Mouse (Mus musculus): Measurements from ENCODE around the gene Enox1. TPM values are rescaled to one million over a fixed set of nuclear protein-coding genes. Genes with fewer than 3 reads are reported as not detected.

Gene Enox1
- total and polyA plus RNA-seq, 3 experiments, result not detected

DNA sequence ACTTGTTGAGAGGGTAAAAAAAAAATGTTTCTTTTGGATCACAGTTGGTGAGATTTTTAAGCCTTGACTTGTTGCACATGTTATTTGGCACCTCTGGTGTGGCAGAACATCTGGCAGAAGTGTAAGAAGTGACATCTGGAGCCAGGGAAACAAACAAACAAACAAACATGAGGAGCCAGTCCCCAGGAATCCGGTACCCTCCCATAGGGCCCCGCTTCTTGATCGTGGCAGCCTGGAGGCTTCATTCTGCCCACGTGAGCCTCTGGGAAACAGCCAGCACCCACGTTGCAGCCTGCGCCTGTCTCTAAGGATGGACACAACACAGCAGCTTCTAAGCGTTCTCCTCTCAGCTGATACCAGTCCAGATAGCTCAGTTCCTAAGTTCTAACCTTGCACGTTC lies 211.8 kb downstream of the Enox1 start:
- in situ Hi-C loops (cut with MboI; ENCODE audit: low pct_ligation_motif_present, low pct_unique_long_range_greater_than_20kb, low sequenced_read_pairs), result loop anchor here (25.0 kb wide), 1 partner anchor 231 kb away; no protein-coding TSS in a partner anchor
- TF ChIP-seq ELF1 (IDR thresholded peaks at IDR 0.05; ENCODE audit: low read depth, low read length) (no peak), MYC (IDR thresholded peaks at IDR 0.05; ENCODE audit: low read depth, low read length) (no peak), MAZ (IDR thresholded peaks at IDR 0.05; ENCODE audit: low read depth, low read length) (no peak), HCFC1 (IDR thresholded peaks at IDR 0.05; ENCODE audit: low read depth, low read length) (no peak), IRF4 (IDR thresholded peaks at IDR 0.05; ENCODE audit: low read depth, low read length) (no peak), JUND (conservative IDR thresholded peaks at IDR 0.05; ENCODE audit: low read depth, low read length) (no peak), MAX (IDR thresholded peaks at IDR 0.05; ENCODE audit: low read length) (no peak), MAFK (IDR thresholded peaks at IDR 0.05; ENCODE audit: insufficient replicate concordance, low read length) (no peak)
- DNase-seq (ENCODE audit: extremely low read depth), result no peak

DNA sequence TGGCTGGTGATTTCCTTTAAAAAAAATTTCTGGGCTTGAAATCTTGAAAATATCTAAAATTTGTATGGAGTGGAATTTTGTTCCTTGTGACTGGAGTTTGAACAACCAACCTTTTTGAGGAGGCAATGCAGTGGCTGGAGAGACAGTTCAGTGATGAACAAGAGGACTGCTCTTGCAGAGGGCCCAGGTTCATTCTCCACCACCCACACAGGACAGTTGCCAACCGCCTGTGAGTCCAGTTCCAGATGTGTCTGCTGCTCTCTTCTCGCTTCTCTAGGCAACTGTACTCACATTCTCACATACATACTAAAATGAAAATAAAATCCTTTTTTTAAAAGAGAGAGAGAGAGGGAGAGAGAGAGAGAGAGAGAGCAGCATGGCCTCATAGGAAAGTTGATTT lies 212.5 kb downstream of the Enox1 start:
- no peaks in the 10 kb centered on the region for H3K79me2 ChIP-seq (replicated peaks; ENCODE audit: control insufficient read depth, extremely low read depth, insufficient read depth, poor library complexity, severe bottlenecking)
- no peak for DNase-seq (ENCODE audit: extremely low read depth)
- no peak overlapping the region for H3K9ac ChIP-seq (ENCODE audit: insufficient read depth, low read depth)
- no peak overlapping the region for H3K4me3 ChIP-seq (replicated peaks in 1 of 3; ENCODE audit: low read depth in 2 of 3, low read length in 2 of 3, poor library complexity in 1 of 3)
- H3K36me3 ChIP-seq (replicated peaks in 1 of 2; ENCODE audit: control insufficient read depth in 1 of 2, insufficient read depth in 1 of 2, low read length in 1 of 2), result no peaks in the 10 kb centered on the region
- H3K27ac ChIP-seq (ENCODE audit: insufficient read depth, low read depth), result no peak overlapping the region
- in situ Hi-C loops (cut with MboI; ENCODE audit: low pct_ligation_motif_present, low pct_unique_long_range_greater_than_20kb, low sequenced_read_pairs), result loop anchor here (25.0 kb wide), 1 partner anchor 232 kb away; no protein-coding TSS in a partner anchor
- H3K9me3 ChIP-seq (replicated peaks; ENCODE audit: low read length), result peaks cover 65% of the 10 kb centered on the region
- H3K27me3 ChIP-seq (replicated peaks), result no peaks in the 10 kb centered on the region
- TF ChIP-seq MXI1 (IDR thresholded peaks at IDR 0.05; ENCODE audit: low read depth, low read length) (no peak), CTCF (conservative IDR thresholded peaks at IDR 0.05 in 1 of 2, IDR thresholded peaks at IDR 0.05 in 1 of 2; ENCODE audit: low read depth in 2 of 2, low read length in 2 of 2) (no peak), SMC3 (IDR thresholded peaks at IDR 0.05; ENCODE audit: low read depth, low read length) (no peak), MAZ (IDR thresholded peaks at IDR 0.05; ENCODE audit: low read depth, low read length) (no peak), BHLHE40 (IDR thresholded peaks at IDR 0.05; ENCODE audit: low read depth, low read length) (no peak), ZMIZ1 (IDR thresholded peaks at IDR 0.05; ENCODE audit: low read depth, low read length) (no peak), NELFE (IDR thresholded peaks at IDR 0.05; ENCODE audit: low read depth, low read length) (no peak), TBP (conservative IDR thresholded peaks at IDR 0.05; ENCODE audit: low read depth, low read length) (no peak), TCF12 (IDR thresholded peaks at IDR 0.05; ENCODE audit: low read depth, low read length) (no peak)
- no peak overlapping the region for H3K4me2 ChIP-seq (ENCODE audit: insufficient read depth, low read depth, poor library complexity, severe bottlenecking)
- H3K4me1 ChIP-seq (ENCODE audit: control insufficient read depth in 1 of 2, insufficient read depth in 2 of 2), result no peaks in the 10 kb centered on the region
- dilution Hi-C loops (cut with MboI; ENCODE audit: extremely low pct_ligation_motif_present, extremely low pct_unique_long_range_greater_than_20kb, low sequenced_read_pairs), result no loop called here

More for the DNA sequence above, 211.8 kb downstream of the Enox1 start:
- no peak overlapping the region for H3K4me3 ChIP-seq (replicated peaks in 1 of 3; ENCODE audit: low read depth in 2 of 3, low read length in 2 of 3, poor library complexity in 1 of 3)
- peaks cover 64% of the 10 kb centered on the region for H3K9me3 ChIP-seq (replicated peaks; ENCODE audit: low read length)
- H3K4me2 ChIP-seq (ENCODE audit: insufficient read depth, low read depth, poor library complexity, severe bottlenecking), result no peak overlapping the region
- H3K27me3 ChIP-seq (replicated peaks), result no peaks in the 10 kb centered on the region
- H3K9ac ChIP-seq (ENCODE audit: insufficient read depth, low read depth), result no peak overlapping the region
- H3K4me1 ChIP-seq (ENCODE audit: control insufficient read depth in 1 of 2, insufficient read depth in 2 of 2), result no peaks in the 10 kb centered on the region
- H3K79me2 ChIP-seq (replicated peaks; ENCODE audit: control insufficient read depth, extremely low read depth, insufficient read depth, poor library complexity, severe bottlenecking), result no peaks in the 10 kb centered on the region
- no peaks in the 10 kb centered on the region for H3K36me3 ChIP-seq (replicated peaks in 1 of 2; ENCODE audit: control insufficient read depth in 1 of 2, insufficient read depth in 1 of 2, low read length in 1 of 2)
- dilution Hi-C loops (cut with MboI; ENCODE audit: extremely low pct_ligation_motif_present, extremely low pct_unique_long_range_greater_than_20kb, low sequenced_read_pairs), result no loop called here
- H3K27ac ChIP-seq (ENCODE audit: insufficient read depth, low read depth), result no peak overlapping the region
